Mouse (Mus musculus) thymus, postnatal 10 days (tissue): ENCODE measurements around the gene Cdh23.

Source experiments
- DNase-seq, 2 experiments: peaks; one replicate each; pipeline ENCODE4 v3.0.0; 2021; ENCODE audit warnings: low spot score in 2 of 2

Gene Cdh23

GRCm38 (mm10) chr10:60481381-60481780 is 214.9 kb downstream of the Cdh23 start:
- no peak for DNase-seq

DNA sequence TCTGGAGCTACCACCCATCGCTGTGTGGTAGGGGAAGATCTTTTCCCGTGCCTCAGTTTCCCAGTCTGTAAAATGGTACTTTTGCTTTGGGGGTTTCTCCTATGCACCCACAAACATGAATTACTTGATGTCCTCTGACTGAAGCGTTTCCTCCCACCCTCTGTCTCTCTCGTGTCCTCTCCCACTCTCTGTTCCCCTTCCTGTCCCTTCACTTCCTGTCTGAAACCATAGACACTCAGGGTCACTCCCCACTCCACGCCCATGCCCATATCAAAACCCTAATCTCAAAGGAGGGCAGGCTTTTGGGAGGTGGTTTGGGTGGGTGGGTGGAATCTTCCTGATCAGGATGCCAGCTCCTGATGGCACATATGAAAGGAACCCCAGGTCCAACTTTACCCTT is 221.7 kb downstream of the Cdh23 start:
- DNase-seq = no peak

GRCm38 (mm10) chr10:60473782-60474322 is 222.4 kb downstream of the Cdh23 start:
- DNase-seq = no peak

DNA sequence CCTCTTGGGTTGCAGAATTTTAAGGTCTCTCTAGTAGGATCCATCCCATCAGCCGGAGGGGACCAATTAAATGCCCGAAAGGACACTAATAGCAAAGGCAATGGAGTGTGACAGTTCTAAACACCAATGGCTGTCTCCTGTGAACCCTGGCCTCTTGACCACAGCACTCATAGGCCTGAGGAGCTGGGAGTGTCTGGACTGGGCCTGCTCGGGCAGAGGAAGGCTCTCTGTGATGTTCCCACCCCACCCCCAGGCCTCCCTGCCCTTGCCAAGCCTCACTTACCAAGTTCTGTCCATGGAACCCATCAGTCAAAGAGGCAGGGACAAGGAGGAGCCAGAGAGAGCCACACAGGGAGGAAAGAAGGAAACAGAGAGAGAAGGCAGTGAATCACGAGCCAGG is 228.5 kb downstream of the Cdh23 start:
- DNase-seq = no peak

DNA sequence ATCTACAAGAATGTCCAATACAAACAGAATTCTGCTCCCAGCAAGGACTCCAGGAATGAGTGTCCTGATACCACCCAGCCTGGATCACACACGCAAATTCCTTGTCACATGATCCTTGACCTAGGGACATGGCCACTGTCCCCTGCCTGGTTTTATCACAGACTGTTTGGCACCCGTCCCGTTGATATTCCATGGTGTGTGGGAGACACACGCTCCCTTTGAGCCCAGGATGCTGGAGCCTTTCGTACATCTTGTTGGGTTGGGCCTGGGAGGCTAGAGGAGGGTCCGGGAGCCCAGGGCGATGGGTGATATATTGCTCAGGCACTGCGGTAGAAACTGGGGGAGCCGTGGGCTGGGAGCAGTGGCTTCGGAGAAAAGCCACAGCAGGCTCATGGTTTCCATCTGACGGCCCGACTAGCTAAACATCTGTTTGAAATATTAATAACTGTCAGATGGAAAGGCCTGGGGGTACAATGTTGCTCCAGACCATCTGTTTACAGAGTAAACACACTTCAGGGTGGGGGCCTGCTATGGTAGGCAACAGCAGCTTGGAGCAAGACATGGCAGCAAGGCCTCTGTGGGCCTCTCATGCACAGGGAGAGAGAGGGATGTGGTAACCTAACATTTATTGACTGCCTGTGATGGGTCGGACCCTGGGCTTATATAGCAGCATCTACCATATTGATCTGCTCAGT is 232.2 kb downstream of the Cdh23 start:
- no peak for DNase-seq

DNA sequence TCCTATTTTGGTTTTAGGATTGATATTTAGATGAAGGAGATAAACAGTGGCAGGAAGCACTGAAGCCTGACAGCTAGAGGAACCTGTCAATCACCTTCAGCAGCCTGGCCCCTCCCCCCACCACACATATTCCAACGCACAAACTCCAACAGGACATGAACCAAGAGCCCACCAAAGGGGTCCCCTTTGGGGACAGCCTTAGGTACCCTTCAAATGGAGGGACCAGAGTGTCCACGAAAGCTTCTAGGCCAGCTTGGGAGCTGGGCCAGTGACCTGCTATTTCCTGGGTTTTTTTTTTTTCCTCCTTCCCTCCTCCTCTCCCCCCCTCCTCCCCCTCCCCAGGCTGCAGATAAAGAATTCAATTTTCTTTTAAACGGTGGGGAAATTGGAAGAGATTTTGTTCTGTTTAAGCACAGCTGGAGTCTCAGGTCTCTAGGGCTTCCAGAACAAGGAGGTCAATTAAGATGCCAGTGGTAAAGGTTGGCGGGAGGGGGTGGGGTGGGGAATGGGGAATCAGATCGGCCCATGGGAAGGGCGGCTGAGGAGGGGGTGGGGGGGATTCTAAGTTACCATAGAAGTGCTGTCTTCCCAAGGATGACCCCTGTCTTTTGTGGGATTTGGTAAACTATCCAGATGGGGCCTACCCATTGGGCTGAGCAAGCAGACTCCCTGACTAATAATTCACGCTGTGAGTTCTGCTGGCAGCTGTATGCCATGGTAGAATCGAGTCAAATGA is 239.5 kb downstream of the Cdh23 start:
- DNase-seq = no peak

GRCm38 (mm10) chr10:60455193-60455592 is 241.1 kb downstream of the Cdh23 start:
- DNase-seq = no peak

DNA sequence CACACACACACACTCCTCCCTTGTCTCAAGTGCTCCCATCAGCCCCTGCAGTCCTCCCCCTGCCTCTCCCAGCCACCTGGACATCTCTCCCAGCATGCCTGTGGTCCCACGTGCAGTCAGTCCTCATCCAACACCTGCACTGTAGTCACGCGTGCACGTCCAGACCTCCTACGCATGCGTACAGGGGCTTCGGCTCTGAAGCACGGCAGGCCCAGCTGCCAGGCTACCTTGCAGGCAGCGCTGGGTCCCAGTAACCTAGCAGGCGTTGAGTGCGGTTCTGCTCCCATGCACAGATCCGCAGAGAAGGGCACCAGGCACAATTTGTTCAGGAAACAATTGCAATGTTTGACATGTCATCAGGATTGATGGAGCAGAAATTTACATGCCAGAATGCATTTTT is 249.1 kb downstream of the Cdh23 start:
- no peak for DNase-seq

DNA sequence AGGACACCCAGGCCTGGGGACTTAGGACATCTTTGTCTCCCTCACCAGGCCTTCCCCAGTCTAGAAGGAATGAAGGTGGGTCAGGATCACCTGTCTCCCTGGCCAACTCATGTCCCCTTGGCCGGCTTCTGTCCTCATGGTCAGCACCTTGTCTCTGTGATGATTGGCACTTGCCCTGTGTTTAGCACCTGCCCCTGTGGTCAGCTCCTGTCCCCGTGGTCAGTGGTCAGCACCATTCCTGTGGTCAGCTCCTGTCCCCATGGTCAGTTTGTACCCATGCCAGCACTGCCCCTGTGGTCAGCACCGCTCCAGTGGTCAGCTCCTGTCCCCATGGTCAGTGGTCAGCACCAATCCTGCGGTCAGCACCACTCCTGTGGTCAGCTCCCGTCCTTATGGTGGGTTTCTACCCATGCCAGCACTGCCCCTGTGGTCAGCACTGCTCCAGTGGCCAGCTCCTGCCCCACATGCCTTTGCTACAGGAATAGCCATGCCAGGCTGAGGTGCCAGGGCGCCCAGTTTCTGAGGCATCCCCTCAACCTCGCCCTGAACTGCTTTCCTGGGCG is 251.2 kb downstream of the Cdh23 start:
- DNase-seq = no peak

GRCm38 (mm10) chr10:60443078-60443477 is 253.2 kb downstream of the Cdh23 start:
- DNase-seq = peak in 1 of 2 experiments; percentile 25

GRCm38 (mm10) chr10:60442321-60442720 is 254.0 kb downstream of the Cdh23 start:
- peak; percentile 40 to 43 for DNase-seq

- no peak for DNase-seq
Observed at GRCm38 (mm10) chr10:60432679-60433078, 263.6 kb downstream of the Cdh23 start.

- DNase-seq = no peak
Observed at GRCm38 (mm10) chr10:60430591-60430990, 265.7 kb downstream of the Cdh23 start.

GRCm38 (mm10) chr10:60430001-60430400 is 266.3 kb downstream of the Cdh23 start:
- DNase-seq = no peak

DNA sequence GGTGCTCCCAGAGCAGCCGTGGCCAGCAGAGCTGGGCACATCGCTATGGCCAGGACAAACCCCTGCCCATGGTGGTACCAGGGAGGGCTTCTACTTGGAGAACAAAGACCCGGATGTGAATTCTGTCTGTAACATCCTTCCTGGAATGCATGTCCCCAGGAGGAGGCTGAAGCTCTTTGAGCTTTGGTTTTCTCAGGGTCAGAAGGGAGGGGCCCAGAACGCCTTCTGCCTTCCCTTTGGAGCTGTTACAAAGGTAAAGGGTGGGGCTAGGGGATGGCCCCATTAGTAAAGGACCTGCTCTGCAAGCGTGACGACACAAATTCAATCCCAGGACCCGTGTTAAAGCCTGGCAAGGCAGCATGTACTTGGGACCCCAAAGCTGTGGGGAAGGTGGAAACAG is 273.5 kb downstream of the Cdh23 start:
- DNase-seq = no peak

DNA sequence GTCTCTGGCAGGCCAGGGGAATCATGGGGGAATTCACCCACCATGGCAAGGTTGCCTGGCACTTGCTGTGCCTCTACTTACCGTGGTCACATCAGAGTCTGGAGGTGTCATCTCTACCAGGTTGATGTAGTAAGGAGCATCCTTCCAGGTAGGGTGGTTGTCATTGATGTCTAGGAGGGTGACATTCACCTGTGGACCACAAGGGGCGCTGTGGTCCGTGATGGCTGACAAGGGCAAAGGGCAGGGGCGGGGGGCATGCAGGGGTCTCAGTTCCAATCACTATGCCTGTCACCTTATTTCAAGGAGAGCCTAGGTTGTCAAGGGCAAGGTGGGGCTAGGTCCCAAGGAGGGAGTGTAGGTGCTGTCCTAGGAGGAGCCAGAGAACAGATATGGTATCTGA is 276.7 kb downstream of the Cdh23 start:
- peak in 1 of 2 experiments; percentile 22 for DNase-seq

DNA sequence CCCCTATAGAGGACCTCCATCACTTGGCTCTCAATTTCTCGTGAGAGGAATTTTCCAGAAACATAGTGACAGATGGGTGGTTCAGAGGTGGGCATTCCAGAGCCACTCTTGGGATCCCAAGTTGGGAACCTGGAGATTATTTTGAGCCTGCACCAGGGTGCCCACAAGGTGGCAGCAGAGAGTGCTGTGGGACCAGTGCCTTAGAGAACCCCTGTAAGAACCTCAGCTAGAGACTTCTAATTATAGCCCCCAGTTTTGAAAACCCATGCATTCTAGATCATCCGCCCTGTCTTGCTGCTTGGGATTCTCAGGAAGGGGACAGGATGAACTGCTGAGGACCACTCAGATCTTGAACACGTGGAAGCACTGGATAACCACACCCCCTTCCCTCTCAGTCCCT is 278.2 kb downstream of the Cdh23 start:
- DNase-seq = peak; percentile 53 to 79

GRCm38 (mm10) chr10:60417041-60417440 is 279.2 kb downstream of the Cdh23 start:
- no peak for DNase-seq

GRCm38 (mm10) chr10:60413756-60414155 is 282.5 kb downstream of the Cdh23 start:
- DNase-seq = no peak

DNA sequence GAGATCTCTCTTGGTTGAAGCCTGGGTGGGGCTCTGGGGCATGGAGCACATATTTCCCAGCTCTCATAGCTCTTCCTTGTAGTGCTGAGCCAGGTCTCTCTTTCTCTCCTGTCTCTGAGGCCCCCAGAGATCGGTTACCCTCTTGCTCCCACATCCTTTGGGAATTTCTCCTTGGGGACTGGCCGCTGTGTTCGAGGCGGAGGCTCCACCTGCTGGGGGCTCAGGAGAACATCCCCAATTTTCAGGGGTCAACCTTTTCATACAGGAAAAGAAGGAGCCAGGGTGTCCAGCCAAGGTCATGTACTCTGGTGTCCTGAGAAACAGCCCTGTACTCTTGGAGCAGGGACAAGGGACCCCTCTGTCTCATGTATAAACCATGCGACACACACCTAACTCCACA is 284.5 kb downstream of the Cdh23 start:
- no peak for DNase-seq

DNA sequence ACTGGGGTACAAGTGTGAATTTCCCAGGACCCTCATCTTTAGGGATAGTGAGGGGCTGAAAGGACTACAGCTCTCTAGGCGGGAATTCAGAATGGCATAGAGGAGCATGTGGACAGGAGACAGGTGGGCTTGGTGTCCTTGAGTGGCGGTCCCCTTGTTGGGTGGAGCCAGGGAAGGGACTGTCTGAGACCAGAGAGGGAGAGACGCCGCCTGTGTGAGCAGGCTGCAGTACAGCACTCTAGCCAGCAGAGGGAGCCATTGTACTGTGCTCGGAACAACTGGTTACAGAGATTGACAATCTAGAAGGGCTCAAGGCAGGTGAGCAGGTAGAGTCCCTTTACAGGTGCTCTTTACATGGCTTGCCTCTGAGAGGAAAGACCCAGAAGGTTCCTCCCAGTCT is 288.5 kb downstream of the Cdh23 start:
- peak; percentile 51 to 82 for DNase-seq

DNA sequence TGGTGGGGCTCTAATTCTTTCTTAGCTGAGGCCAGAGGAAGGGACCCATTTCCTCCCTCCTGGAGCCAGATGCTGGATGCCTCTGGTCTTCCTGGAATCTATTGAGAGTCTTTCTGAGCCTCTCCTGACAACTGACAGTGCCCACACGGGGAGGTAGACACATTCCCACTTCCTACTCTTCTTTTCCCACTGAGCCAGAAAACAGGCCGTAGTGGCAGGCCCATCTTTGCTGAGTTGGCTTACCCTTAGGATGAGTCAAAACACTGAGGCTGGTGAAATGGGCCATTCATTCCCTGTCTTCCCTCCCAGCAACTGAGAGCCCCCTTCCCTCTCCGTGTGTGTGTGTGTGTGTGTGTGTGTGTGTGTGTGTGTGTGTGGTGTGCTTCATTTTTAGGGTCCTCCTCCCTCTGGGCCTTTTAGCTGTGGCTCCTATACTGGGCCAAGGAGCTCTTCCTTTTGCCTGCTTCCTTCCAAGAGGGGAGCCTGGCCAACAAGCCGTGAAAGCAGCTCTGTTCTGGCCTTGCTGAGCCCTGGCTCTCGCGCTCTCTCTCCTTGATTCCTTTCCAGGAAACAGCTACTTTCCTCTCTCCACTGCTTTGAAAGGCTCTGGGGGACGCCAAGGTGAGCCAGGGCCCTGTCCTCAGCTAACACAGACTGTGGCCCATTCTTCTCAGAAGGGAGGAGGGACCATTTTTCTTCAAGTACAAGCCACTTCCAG is 290.7 kb downstream of the Cdh23 start:
- DNase-seq = no peak
